Mouse (Mus musculus): Measurements from ENCODE around the gene Cdcp2. TPM values are rescaled to one million over a fixed set of nuclear protein-coding genes. Genes with fewer than 3 reads are reported as not detected.

The Cdcp2 gene
- not detected for polyA plus RNA-seq (2014; fragmentation: Illumina TruSeq; extraction: RNeasy Lipid Tissue Mini Kit (QIAGEN cat#74804); ENCODE audit: low replicate concordance)

GRCm38 (mm10) chr4:107096841-107097373 lies at the start of gene Cdcp2:
Gene Cdcp2, plus strand, starts transcription at chr4:107096891.

GRCm38 (mm10) chr4:107066252-107067124 lies 30.2 kb upstream of the Cdcp2 start, which contains the start of the genes Mrpl37 and Cyb5rl:
Gene Mrpl37, minus strand, starts transcription at chr4:107066868.
Gene Cyb5rl, plus strand, starts transcription at chr4:107066988.

Other genes with a start within 250 kb of the Cdcp2 start
- gene Ssbp3, start 186.2 kb upstream of the Cdcp2 start, polyA plus RNA-seq (2014; fragmentation: Illumina TruSeq; extraction: RNeasy Lipid Tissue Mini Kit (QIAGEN cat#74804); ENCODE audit: low replicate concordance): 24.0 TPM
- 19.3 TPM for gene Mrpl37, start 30.0 kb upstream of the Cdcp2 start, polyA plus RNA-seq (2014; fragmentation: Illumina TruSeq; extraction: RNeasy Lipid Tissue Mini Kit (QIAGEN cat#74804); ENCODE audit: low replicate concordance)
- gene Cyb5rl, start 29.9 kb upstream of the Cdcp2 start, polyA plus RNA-seq (2014; fragmentation: Illumina TruSeq; extraction: RNeasy Lipid Tissue Mini Kit (QIAGEN cat#74804); ENCODE audit: low replicate concordance): 0.78 TPM
- gene Tmem59, start 81.5 kb downstream of the Cdcp2 start, polyA plus RNA-seq (2014; fragmentation: Illumina TruSeq; extraction: RNeasy Lipid Tissue Mini Kit (QIAGEN cat#74804); ENCODE audit: low replicate concordance): 727 TPM
- gene Tceanc2, start 82.2 kb downstream of the Cdcp2 start, polyA plus RNA-seq (2014; fragmentation: Illumina TruSeq; extraction: RNeasy Lipid Tissue Mini Kit (QIAGEN cat#74804); ENCODE audit: low replicate concordance): 29.7 TPM
- not detected for gene Ldlrad1, start 112.3 kb downstream of the Cdcp2 start, polyA plus RNA-seq (2014; fragmentation: Illumina TruSeq; extraction: RNeasy Lipid Tissue Mini Kit (QIAGEN cat#74804); ENCODE audit: low replicate concordance)
- gene Lrrc42, start 156.6 kb downstream of the Cdcp2 start, polyA plus RNA-seq (2014; fragmentation: Illumina TruSeq; extraction: RNeasy Lipid Tissue Mini Kit (QIAGEN cat#74804); ENCODE audit: low replicate concordance): 13.4 TPM
- gene Hspb11, start 156.7 kb downstream of the Cdcp2 start, polyA plus RNA-seq (2014; fragmentation: Illumina TruSeq; extraction: RNeasy Lipid Tissue Mini Kit (QIAGEN cat#74804); ENCODE audit: low replicate concordance): 41.3 TPM
- 163 TPM for gene Dio1, start 210.3 kb downstream of the Cdcp2 start, polyA plus RNA-seq (2014; fragmentation: Illumina TruSeq; extraction: RNeasy Lipid Tissue Mini Kit (QIAGEN cat#74804); ENCODE audit: low replicate concordance)
- gene Yipf1, start 217.5 kb downstream of the Cdcp2 start, polyA plus RNA-seq (2014; fragmentation: Illumina TruSeq; extraction: RNeasy Lipid Tissue Mini Kit (QIAGEN cat#74804); ENCODE audit: low replicate concordance): 48.8 TPM

All from small intestine, adult 10 weeks (tissue).